Mouse (Mus musculus) cerebellum, adult 9-10 months (tissue): ENCODE measurements around the gene Hist2h2bb.
"Not testable (repeated sequence)": the region's sequence is repeated elsewhere in the genome, so short reads cannot be mapped to it uniquely, and the experiment has no call there.

Experiments
- DNase-seq: peaks from one replicate; pipeline ENCODE4 v3.0.0; 2022

Gene Hist2h2bb

GRCm38 (mm10) chr3:96263558-96264403 lies 5.8 kb upstream of the Hist2h2bb start:
- peak; percentile 63 for DNase-seq

DNA sequence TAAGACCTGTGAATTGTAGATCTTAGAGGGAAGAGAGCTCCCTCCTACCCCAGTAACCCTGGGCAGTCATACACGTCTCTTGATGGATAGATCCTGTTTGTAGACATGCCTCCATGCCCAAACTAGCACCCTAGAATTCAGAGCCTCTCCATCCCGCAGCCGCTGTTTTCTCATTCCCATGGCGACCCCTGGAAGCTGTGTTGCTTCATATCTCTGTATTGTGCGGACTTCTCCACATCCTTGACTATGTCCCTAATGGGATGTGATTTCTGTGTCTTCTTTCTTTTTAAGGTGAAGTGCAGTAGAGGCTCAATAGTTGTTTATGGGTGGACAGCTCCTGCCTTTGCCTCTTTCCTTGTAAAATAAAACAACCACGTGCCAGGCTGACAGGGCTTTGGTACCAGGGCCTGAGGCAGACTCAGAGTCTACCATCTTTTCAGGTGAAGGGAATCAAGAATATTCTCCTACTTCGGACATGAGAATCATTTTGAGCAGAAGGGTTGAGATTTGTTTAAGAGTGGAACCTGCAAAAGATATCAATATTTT lies 5.1 kb upstream of the Hist2h2bb start:
- DNase-seq = no peak

DNA sequence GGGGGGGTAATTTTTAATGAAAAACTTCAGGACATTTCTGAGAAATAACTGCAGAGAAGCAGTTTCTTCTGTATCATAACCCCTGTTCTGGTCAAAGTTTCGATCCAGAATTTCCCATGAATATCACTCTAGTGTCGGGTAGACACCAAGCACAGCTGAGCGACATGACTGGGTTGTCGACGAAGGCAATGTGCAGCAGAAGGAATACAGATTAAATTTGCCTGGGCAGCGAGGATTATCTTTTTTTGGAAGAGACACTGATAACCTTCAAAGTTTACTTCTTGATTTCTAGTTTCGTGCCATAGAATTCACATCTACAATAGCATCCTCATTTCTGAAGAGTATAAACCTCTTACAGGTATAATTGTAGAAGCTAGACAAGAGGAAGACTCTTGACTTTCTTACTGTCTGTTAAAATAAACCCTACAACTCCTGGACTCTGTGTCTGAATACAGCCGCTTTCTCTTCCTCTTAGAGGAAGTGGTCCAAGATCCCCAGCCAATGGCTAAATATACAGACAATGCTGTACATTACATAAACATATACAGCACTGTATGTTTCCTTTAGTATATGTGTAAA lies 3.3 kb upstream of the Hist2h2bb start:
- peak; percentile 34 for DNase-seq

- no peak for DNase-seq
Observed at GRCm38 (mm10) chr3:96267541-96267940, 2.0 kb upstream of the Hist2h2bb start.

- DNase-seq = peak; percentile 90
Observed at GRCm38 (mm10) chr3:96268051-96268775, 1.3 kb upstream of the Hist2h2bb start, which contains the start of gene Hist2h3b. Hist2h3b (plus strand) TSS chr3:96268654.

- not testable (repeated sequence) for DNase-seq
Observed at GRCm38 (mm10) chr3:96268776-96269378, 675 bp upstream of the Hist2h2bb start.

GRCm38 (mm10) chr3:96273591-96274465 lies 4.3 kb downstream of the Hist2h2bb start:
- DNase-seq = peak; percentile 48

DNA sequence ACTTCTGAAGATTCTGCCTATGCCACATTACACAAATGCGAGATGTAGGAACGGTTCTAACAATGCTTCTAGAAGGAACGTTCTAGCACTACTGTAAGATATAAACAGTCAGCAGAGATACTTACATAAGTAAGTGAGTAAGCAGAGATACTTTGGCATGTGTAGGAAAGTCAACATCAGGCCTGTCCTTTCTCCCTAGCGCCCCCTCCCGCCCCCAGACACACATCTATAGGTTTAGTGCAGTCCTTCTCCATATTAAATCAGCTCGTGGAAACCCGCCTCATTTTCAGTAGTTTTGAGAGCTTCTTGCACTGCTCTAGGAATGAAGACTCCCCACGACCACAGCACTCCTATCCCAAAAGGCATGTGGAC lies 7.9 kb downstream of the Hist2h2bb start:
- DNase-seq = peak; percentile 63

GRCm38 (mm10) chr3:96277800-96278624 lies 8.5 kb downstream of the Hist2h2bb start:
- peak; percentile 91 for DNase-seq

- DNase-seq = peak; percentile 17
Observed at GRCm38 (mm10) chr3:96280660-96281059, 11.1 kb downstream of the Hist2h2bb start.

DNA sequence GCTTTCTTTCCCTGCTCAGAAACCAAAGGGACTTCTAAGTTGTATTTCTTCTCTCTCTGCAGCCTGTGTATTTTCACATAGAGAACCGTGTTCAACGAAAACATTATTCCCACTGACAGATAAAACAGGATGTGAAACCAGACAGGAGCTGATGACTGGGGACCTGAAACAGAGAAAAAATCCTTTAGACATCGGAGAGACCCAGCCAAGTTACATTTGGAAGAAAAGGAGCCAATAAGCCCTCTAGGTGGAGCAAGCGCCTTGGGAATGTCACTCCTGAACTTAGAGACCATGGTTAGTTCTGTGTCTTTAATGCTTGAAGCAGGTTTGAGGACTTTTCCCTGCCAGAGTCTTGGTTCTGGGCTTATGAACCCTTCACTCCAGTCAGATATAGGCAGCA lies 14.9 kb downstream of the Hist2h2bb start:
- no peak for DNase-seq

DNA sequence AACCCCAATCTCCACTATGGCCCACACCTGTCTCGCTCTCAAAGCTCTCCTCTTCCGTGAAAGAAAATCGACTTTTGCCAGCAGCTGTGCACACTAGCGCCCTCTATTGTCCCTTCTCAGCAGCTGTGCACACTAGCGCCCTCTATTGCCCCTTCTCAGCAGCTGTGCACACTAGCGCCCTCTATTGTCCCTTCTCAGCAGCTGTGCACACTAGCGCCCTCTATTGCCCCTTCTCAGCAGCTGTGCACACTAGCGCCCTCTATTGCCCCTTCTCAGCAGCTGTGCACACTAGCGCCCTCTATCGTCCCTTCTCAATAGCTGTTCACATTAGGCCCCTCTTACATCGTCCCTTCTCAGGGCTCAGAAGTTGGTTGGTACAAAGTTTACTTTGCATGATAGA lies 17.8 kb downstream of the Hist2h2bb start:
- DNase-seq = not testable (repeated sequence)

GRCm38 (mm10) chr3:96289201-96289600 lies 19.6 kb downstream of the Hist2h2bb start:
- no peak for DNase-seq

GRCm38 (mm10) chr3:96290727-96291126 lies 21.2 kb downstream of the Hist2h2bb start:
- not testable (repeated sequence) for DNase-seq

- DNase-seq = no peak
Observed at GRCm38 (mm10) chr3:96292641-96293040, 23.1 kb downstream of the Hist2h2bb start.

DNA sequence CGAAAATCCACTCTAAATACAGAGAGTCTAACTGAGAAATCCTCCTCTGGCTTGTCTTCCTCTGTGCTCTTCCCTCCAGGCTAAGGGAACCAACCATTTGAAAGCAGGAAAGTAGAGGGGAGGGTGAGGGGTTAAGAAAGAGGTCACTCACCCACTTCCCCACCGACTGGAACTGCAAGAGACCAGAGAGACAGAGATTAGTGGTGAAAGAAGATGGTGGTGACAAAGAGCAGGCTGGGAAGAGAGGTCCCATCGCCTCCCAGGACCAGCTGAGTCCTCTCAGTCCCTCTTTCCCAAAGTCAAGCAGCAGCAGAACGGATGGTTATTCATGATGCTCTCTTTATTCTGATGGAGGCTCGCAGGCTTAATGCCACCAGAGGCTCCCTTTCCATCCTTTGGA lies 23.8 kb downstream of the Hist2h2bb start:
- no peak for DNase-seq

DNA sequence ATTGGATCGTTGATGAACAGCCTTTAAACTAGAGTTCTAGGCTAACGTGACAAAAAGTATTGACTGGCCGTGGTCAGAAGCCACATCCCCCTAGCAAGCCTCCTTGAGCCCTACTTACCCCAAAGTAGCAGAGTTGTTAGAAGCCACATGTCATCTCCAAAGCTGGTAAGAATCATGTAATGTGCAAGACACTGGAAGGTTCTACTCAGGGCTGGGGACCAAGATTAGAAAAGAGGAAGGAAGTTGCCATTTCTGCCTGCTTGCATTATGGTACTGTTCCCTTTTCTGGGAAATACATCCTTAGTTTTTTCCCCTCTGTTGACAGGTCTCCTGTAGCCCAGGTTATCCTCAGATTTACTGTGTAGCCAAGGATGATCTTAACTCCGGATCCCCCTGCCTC lies 24.2 kb downstream of the Hist2h2bb start, which contains the start of gene Fcgr1:
Gene Fcgr1 (minus strand): TSS at position 183 of the 400 bp plus-strand sequence.
- DNase-seq = no peak

DNA sequence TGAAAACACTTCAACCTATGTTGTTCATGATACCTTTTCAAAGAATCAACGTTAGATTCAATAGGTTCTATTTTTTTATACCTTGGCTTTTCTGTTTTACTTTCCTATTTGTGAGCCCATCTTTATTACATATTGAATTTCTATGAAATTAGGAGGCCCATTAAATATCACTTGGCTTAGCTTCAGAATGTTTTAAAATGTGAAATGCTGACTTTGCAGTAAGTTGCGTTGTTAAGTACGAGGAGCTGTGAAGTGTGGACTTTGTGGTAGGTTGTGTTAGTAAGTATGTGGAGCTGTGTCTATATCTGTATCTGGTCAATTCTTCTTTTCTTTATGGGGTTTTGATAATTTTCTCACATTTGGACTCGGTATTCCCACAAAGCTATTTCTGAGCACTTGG lies 28.8 kb downstream of the Hist2h2bb start:
- no peak for DNase-seq

GRCm38 (mm10) chr3:96299562-96299961 lies 30.0 kb downstream of the Hist2h2bb start:
- no peak for DNase-seq

DNA sequence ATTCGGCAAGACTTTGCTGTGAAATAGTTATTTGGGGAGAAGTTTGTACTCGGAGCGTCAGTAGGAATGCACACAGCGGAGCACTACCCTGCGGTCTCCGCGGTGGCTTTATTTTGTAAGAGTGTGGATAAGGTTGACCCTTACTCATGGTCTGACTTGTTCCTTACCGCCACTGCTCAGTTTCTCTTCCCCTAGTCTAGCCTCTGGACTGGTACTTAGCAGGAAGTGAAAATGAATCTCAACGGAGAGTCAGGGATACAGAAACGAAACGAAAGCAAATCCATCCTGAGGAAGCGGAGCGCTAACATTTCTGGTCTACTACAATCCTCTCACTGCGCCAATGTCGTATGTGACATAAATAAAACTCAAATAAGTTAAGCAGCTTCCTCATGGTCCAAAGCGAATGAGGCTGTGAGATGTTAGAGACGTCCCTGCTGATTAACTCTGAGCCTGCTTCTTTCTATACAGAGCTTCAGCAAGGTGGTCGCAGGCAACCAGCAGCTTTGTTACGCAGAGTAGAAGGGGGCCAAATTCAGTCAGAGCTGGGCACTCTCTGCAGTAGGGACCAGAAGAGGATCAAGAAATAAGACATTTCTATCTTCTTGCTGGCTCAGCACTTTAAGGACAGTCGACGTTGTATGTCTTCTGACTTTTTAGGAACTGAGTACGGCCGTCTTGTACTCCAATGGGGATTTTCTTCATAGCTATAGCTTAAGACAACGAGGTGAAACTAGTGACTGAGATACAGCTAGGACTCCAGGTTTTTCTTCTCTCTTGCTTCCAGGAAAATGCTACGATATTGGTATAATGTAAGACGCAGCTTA lies 31.4 kb downstream of the Hist2h2bb start:
- no peak for DNase-seq
